In genomic region chr11:59263870-59264563, GRCm38 (mm10) we compare ENCODE assay signal across 8 mouse cellular contexts. TPM values are rescaled to one million over a fixed set of nuclear protein-coding genes. Genes with fewer than 3 reads are reported as not detected.
DNase-seq lines count a peak whose midpoint lies in the region; ATAC-seq and TF ChIP-seq lines count a peak whose summit lies in the region.

No protein-coding gene starts in this region.

- H3K9me3 ChIP-seq in forebrain, embryonic 13.5 days (replicated peaks): peaks cover 2% of the 10 kb centered on the region; the same call in 1 of the 2 replicates
- H3K9me3 ChIP-seq in intestine, postnatal 0 days (ENCODE audit: control insufficient read depth): no peaks in the 10 kb centered on the region
- H3K9me3 ChIP-seq in liver, embryonic 12.5 days (replicated peaks): peaks cover 8% of the 10 kb centered on the region

- H3K4me1 ChIP-seq in forebrain, embryonic 13.5 days: peaks cover 16% of the 10 kb centered on the region
- H3K4me1 ChIP-seq in intestine, postnatal 0 days (replicated peaks; ENCODE audit: control insufficient read depth, insufficient read depth, low read length): 0 out of 2 replicates have a peak, but pooled peaks cover 13% of the 10 kb centered on the region
- H3K4me1 ChIP-seq in liver, embryonic 12.5 days: peaks cover 56% of the 10 kb centered on the region

- peak overlapping the region; percentile 66 for H3K4me2 ChIP-seq in forebrain, embryonic 13.5 days
- H3K4me2 ChIP-seq in intestine, postnatal 0 days (replicated peaks; ENCODE audit: low read depth): peak overlapping the region; percentile 96
- peak overlapping the region; percentile 89 for H3K4me2 ChIP-seq in liver, embryonic 12.5 days

- no peak overlapping the region for H3K27ac ChIP-seq in forebrain, embryonic 13.5 days
- H3K27ac ChIP-seq in intestine, postnatal 0 days (ENCODE audit: low read depth, low read length): no peak overlapping the region
- H3K27ac ChIP-seq in liver, embryonic 12.5 days: no peak overlapping the region

- H3K4me3 ChIP-seq in forebrain, embryonic 13.5 days: peak overlapping the region; percentile 49
- peak overlapping the region; percentile 54 for H3K4me3 ChIP-seq in intestine, postnatal 0 days (ENCODE audit: low read depth, low read length)
- peak overlapping the region; percentile 59 for H3K4me3 ChIP-seq in liver, embryonic 12.5 days

- peak; percentile 55 for TF ChIP-seq CTCF in intestine, postnatal 0 days (IDR thresholded peaks at IDR 0.05; ENCODE audit: low read depth)

- peak overlapping the region; percentile 66 for H3K9ac ChIP-seq in forebrain, embryonic 13.5 days
- H3K9ac ChIP-seq in intestine, postnatal 0 days (ENCODE audit: low read depth, low read length): peak overlapping the region; percentile 50
- H3K9ac ChIP-seq in liver, embryonic 12.5 days: peak overlapping the region; percentile 57

- no peaks in the 10 kb centered on the region for H3K36me3 ChIP-seq in forebrain, embryonic 13.5 days (ENCODE audit: poor library complexity, severe bottlenecking)
- no peaks in the 10 kb centered on the region for H3K36me3 ChIP-seq in intestine, postnatal 0 days (ENCODE audit: control insufficient read depth, insufficient read depth)
- no peaks in the 10 kb centered on the region for H3K36me3 ChIP-seq in liver, embryonic 12.5 days

- under 1% methylated on average over 56 of the region's 56 CpGs for WGBS in forebrain, embryonic 13.5 days
- WGBS in intestine, postnatal 0 days: 1% methylated on average over 56 of the region's 56 CpGs
- 1% methylated on average over 56 of the region's 56 CpGs for WGBS in liver, embryonic 12.5 days (ENCODE audit: insufficient replicate concordance)

- peak; percentile 51 to 59 for DNase-seq in cerebellum, postnatal 14 days
- DNase-seq in cerebellum, postnatal 36 days: no peak
- DNase-seq in adrenal gland, adult 18-20 months (ENCODE audit: low spot score in 2 of 2): peak; percentile 32 to 34
- peak; percentile 77 for DNase-seq in neural tube, embryonic 10.5 days (ENCODE audit: extremely low spot score, low spot score)
- DNase-seq in cerebellum, adult 9-11 months: no peak

- ATAC-seq in forebrain, embryonic 13.5 days: peak; percentile 92
- ATAC-seq in intestine, postnatal 0 days: no peak
- no peak for ATAC-seq in liver, embryonic 12.5 days

- H3K27me3 ChIP-seq in forebrain, embryonic 13.5 days: peaks cover 56% of the 10 kb centered on the region
- peaks cover 31% of the 10 kb centered on the region for H3K27me3 ChIP-seq in intestine, postnatal 0 days (replicated peaks; ENCODE audit: control insufficient read depth, insufficient read depth, low read length)
- H3K27me3 ChIP-seq in liver, embryonic 12.5 days (replicated peaks): peaks cover 84% of the 10 kb centered on the region

RNA-seq across cellular contexts. Expression of gene Wnt3a, which starts 26.5 kb away (rescaled TPM):
- not detected for total RNA-seq in adrenal gland, adult 18-20 months (2021)
- 2.3 and 3.4 TPM in 2 replicates for polyA plus RNA-seq in forebrain, embryonic 13.5 days (2015; fragmentation: Nextera tagmentation; extraction: Ambion mirVana)
- polyA plus RNA-seq in intestine, postnatal 0 days (2015; fragmentation: Nextera tagmentation; extraction: Ambion mirVana): not detected in 2 replicates
- 0.06 TPM in 1 of 2 replicates, not detected in the other for polyA plus RNA-seq in liver, embryonic 12.5 days (2016; fragmentation: Nextera tagmentation; extraction: Ambion mirVana)

RNA-seq across cellular contexts. Expression of gene Arf1, which starts 35.9 kb away (rescaled TPM):
- 100 to 1,000 TPM; 407 to 488 TPM for total RNA-seq in adrenal gland, adult 18-20 months (2021)
- 570 and 595 TPM in 2 replicates for polyA plus RNA-seq in forebrain, embryonic 13.5 days (2015; fragmentation: Nextera tagmentation; extraction: Ambion mirVana)
- polyA plus RNA-seq in intestine, postnatal 0 days (2015; fragmentation: Nextera tagmentation; extraction: Ambion mirVana): 574 and 605 TPM in 2 replicates
- polyA plus RNA-seq in liver, embryonic 12.5 days (2016; fragmentation: Nextera tagmentation; extraction: Ambion mirVana): 341 TPM in 2 replicates

RNA-seq across cellular contexts. Expression of gene Wnt9a, which starts 42.7 kb away (rescaled TPM):
- total RNA-seq in adrenal gland, adult 18-20 months (2021): 1 to 10 TPM in 1 of 2 experiments, under 1 TPM in 1; 0.80 to 1.1 TPM
- 1.8 and 2.9 TPM in 2 replicates for polyA plus RNA-seq in forebrain, embryonic 13.5 days (2015; fragmentation: Nextera tagmentation; extraction: Ambion mirVana)
- polyA plus RNA-seq in intestine, postnatal 0 days (2015; fragmentation: Nextera tagmentation; extraction: Ambion mirVana): 2.2 and 2.4 TPM in 2 replicates
- 0.32 and 0.50 TPM in 2 replicates for polyA plus RNA-seq in liver, embryonic 12.5 days (2016; fragmentation: Nextera tagmentation; extraction: Ambion mirVana)

RNA-seq across cellular contexts. Expression of gene 2310033P09Rik, which starts 55.9 kb away (rescaled TPM):
- 10 to 100 TPM; 20.4 to 27.1 TPM for total RNA-seq in adrenal gland, adult 18-20 months (2021)
- 32.3 and 35.1 TPM in 2 replicates for polyA plus RNA-seq in forebrain, embryonic 13.5 days (2015; fragmentation: Nextera tagmentation; extraction: Ambion mirVana)
- polyA plus RNA-seq in intestine, postnatal 0 days (2015; fragmentation: Nextera tagmentation; extraction: Ambion mirVana): 24.1 and 30.6 TPM in 2 replicates
- 25.1 and 26.6 TPM in 2 replicates for polyA plus RNA-seq in liver, embryonic 12.5 days (2016; fragmentation: Nextera tagmentation; extraction: Ambion mirVana)

Comparison
In these comparisons a context has a peak if more than half of its experiments do, and no peak if none do; other contexts are left out.
1. DNase-seq: peak in cerebellum, postnatal 14 days (2 of 2), adrenal gland, adult 18-20 months (2 of 2) and neural tube, embryonic 10.5 days (single experiment); none in cerebellum, postnatal 36 days (0 of 2) and cerebellum, adult 9-11 months (single experiment).
2. Peak in every context shown above with its lines, with median percentiles within 50 percentile points of each other: H3K4me2 ChIP-seq, H3K4me3 ChIP-seq and H3K9ac ChIP-seq.